Mouse (Mus musculus) forebrain, embryonic 14.5 days (tissue): ENCODE measurements around the gene Ints7. TPM values are rescaled to one million over a fixed set of nuclear protein-coding genes. Genes with fewer than 3 reads are reported as not detected.

Source experiments
- ATAC-seq: fragments of 200-750 bp; cut with Nextera tagmentation; 2 replicates; pipeline ENCODE4 v1.8.0; 2017; ENCODE audit warnings: mild to moderate bottlenecking, moderate library complexity
- DNase-seq: peaks from one replicate; pipeline ENCODE4 v3.0.0-alpha.2; 2015; ENCODE audit warnings: low spot score
- H3K27ac ChIP-seq: fragments of 300-500 bp; sonication (generic); 2 replicates; pipeline ENCODE4 v1.5.1; 2014; ENCODE audit warnings: low read depth, mild to moderate bottlenecking, control low read depth, low read length, moderate library complexity
- H3K27me3 ChIP-seq: fragments of 300-500 bp; sonication (generic); replicated peaks from 2 replicates; pipeline ENCODE4 v1.6.1; 2014; ENCODE audit warnings: low read length, control low read depth, mixed read lengths; ENCODE audit not compliant: control insufficient read depth, insufficient read depth
- H3K36me3 ChIP-seq: fragments of 300-500 bp; sonication (generic); 2 replicates; pipeline ENCODE4 v1.6.1; 2014; ENCODE audit warnings: low read length, control low read depth; ENCODE audit not compliant: control insufficient read depth, insufficient read depth
- H3K4me1 ChIP-seq: fragments of 300-500 bp; sonication (generic); 2 replicates; pipeline ENCODE4 v1.6.1; 2014; ENCODE audit warnings: antibody characterized with exemption, low read length, control low read depth; ENCODE audit not compliant: control insufficient read depth, insufficient read depth
- H3K4me2 ChIP-seq: fragments of 300-500 bp; sonication (generic); 2 replicates; pipeline ENCODE4 v1.6.1; 2014; ENCODE audit warnings: mild to moderate bottlenecking, control low read depth, low read length
- H3K4me3 ChIP-seq: fragments of 300-500 bp; sonication (generic); 2 replicates; pipeline ENCODE4 v1.5.1; 2014; ENCODE audit warnings: low read depth, low read length, control low read depth
- H3K9ac ChIP-seq: fragments of 300-500 bp; sonication (generic); 2 replicates; pipeline ENCODE4 v1.6.1; 2014; ENCODE audit warnings: mild to moderate bottlenecking, low read length, control low read depth, moderate library complexity
- H3K9me3 ChIP-seq: fragments of 300-500 bp; sonication (generic); replicated peaks from 2 replicates; pipeline ENCODE4 v1.6.1; 2016; ENCODE audit warnings: low read length, control low read depth, mixed read lengths; ENCODE audit not compliant: control insufficient read depth
- WGBS: fragments of 180-500 bp; shearing (Covaris S2); extraction: QIAGEN DNeasy Blood & Tissue Kit; methylation state at CpG from one replicate; pipeline ENCODE4 v1.1.7; 2014; 5-methylcytosine and 5-hydroxymethylcytosine counted together
- polyA plus RNA-seq: library from polyadenylated mRNA; unstranded; fragments of >200 nt; fragmentation: Nextera tagmentation; extraction: Ambion mirVana; gene quantifications from 2 replicates; pipeline ENCODE4 v1.2.1, GENCODE M21; 2014

Gene Ints7
- polyA plus RNA-seq, 1 experiment from 2014 or later: 31.1 TPM

DNA sequence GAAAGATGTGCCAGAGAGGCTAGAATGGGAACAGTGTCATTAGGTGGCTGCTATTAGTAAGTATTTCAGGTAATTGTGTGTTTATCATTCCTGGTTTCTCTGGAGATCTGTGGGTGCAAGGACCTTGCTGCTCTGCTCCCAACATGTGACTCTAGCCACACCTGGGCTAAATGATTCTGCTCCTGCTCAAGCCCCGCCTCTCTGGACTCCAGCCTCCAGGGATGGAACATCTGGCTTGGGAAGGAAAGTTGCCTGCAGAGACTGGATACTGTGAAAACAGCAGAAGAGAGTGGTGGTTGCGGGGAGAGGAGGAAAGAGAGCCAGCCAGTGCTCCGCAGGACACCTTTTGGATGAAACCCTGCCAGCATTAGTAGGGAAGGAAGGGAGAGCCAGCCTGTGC is 84.0 kb downstream of the Ints7 start:
- no peaks in the 10 kb centered on the region for H3K9me3 ChIP-seq
- H3K27me3 ChIP-seq: no peaks in the 10 kb centered on the region
- H3K4me2 ChIP-seq: no peak overlapping the region
- H3K36me3 ChIP-seq: no peaks in the 10 kb centered on the region
- H3K9ac ChIP-seq: no peak overlapping the region
- WGBS: 76% methylated on average over 3 of the region's 3 CpGs
- no peaks in the 10 kb centered on the region for H3K4me1 ChIP-seq
- DNase-seq (no peak), ATAC-seq (no peak)
- no peak overlapping the region for H3K27ac ChIP-seq
- no peak overlapping the region for H3K4me3 ChIP-seq

DNA sequence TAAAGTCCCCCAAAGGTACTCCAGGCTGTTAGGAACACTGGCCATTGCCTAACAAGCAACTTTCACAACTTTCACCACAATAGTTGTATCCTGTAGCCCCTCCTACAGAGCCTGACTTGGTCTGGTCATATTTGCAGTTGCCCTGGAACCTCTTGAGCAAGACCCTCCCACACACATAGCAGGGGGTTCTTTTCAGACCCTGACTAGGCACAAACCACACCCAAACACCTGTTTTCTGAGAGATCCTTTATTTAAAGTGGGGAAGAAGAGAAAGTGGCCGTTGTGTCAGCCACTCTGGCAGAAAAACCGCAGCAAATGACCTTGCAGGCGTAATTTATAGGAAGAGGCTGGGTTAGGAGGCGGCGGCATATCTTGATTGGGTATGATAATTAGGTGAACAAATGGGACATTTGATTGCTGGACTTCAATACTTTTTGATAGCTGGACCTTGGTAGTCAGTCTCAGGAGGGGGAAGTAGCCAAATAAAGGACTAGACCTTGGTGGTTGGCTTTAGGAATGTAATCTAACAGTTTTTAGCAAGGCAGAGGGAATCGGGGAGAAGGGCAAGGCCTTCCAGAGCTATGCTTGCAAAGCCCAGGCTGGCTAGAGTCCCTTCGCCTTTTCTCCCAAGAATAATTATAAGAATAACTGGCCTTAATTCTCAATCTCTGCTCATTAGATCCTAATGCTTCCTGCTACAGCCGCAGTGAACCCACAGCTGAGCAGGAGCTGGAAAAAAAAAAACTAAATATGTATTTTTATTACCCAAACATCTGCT is 85.8 kb downstream of the Ints7 start:
- no peak overlapping the region for H3K4me2 ChIP-seq
- H3K4me3 ChIP-seq: no peak overlapping the region
- no peak overlapping the region for H3K9ac ChIP-seq
- H3K9me3 ChIP-seq: no peaks in the 10 kb centered on the region
- ATAC-seq: no peak
- 64% methylated on average over 8 of the region's 8 CpGs for WGBS
- DNase-seq: no peak
- H3K27me3 ChIP-seq: no peaks in the 10 kb centered on the region
- no peak overlapping the region for H3K27ac ChIP-seq
- no peaks in the 10 kb centered on the region for H3K36me3 ChIP-seq
- H3K4me1 ChIP-seq: no peaks in the 10 kb centered on the region

DNA sequence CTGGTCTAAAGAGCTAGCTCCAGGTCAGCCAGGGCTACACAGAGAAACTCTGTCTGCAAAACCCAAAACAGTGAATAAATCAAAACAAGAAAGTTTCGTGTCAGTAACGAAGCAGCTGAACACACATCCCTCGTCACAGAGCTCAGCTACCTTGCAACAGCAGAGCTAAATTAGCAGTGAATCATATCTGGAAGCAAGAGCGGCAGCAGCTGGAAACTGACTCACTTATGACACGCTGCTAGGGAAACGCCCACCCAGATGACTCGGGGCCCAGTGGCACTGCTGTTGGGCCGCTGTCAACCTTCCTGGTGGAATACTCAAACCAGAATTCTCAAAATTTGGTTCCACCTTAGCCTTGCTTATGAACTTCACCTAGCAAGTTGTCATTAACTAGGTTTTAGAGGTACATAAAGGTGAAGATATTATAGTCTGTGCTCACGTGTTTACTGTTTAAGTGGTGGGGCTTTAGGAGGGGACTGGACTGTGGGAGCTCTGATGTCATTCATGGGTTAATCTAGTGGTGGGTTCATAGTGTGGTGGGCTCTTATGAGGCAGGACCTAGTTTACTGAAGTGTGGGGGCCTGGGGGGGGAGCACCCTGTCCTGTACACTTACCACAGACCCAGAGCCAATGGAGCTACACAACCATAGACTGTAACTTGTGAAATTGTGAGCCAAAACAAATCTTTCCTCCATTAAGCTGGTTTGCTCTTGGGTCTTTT is 86.9 kb downstream of the Ints7 start:
- Histone ChIP-seq H3K4me1 (no peaks in the 10 kb centered on the region), H3K9ac (no peak overlapping the region), H3K4me3 (no peak overlapping the region), H3K4me2 (no peak overlapping the region), H3K27me3 (no peaks in the 10 kb centered on the region), H3K27ac (no peak overlapping the region), H3K9me3 (no peaks in the 10 kb centered on the region), H3K36me3 (no peaks in the 10 kb centered on the region)
- no peak for DNase-seq
- 69% methylated on average over 9 of the region's 9 CpGs for WGBS
- no peak for ATAC-seq

DNA sequence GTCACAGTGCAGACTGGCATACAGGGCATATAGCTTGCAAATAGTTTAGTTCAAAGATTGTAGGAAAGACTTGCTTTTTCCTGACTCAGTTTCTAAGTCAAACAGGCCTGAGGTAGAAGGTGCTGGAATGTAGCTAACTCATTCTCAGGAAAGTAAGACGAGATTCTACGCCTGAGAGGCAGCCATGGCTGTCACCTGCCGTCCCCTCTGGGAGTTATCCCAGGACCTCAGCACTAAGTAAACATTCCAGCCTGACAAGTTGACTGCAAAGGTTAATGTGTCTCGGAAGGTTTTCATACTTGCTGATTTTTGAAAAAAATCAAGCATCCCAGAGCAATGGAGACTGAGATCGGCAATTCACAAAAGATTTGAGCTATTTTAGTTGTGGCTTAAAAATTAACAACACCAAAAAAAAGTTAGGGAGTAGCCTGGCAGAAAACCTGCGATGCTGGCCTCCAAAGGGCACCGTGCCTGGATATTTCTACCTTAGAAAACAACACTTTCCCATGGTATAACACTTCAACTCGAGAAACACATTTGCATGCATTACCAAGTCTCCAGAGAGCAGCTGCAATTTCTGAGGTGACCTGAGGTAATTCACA is 87.6 kb downstream of the Ints7 start:
- no peak overlapping the region for H3K27ac ChIP-seq
- no peak for ATAC-seq
- DNase-seq: no peak
- 81% methylated on average over 8 of the region's 8 CpGs for WGBS
- H3K4me1 ChIP-seq: no peaks in the 10 kb centered on the region
- H3K9me3 ChIP-seq: no peaks in the 10 kb centered on the region
- H3K9ac ChIP-seq: no peak overlapping the region
- H3K4me2 ChIP-seq: no peak overlapping the region
- H3K27me3 ChIP-seq: no peaks in the 10 kb centered on the region
- H3K4me3 ChIP-seq: no peak overlapping the region
- H3K36me3 ChIP-seq: no peaks in the 10 kb centered on the region

DNA sequence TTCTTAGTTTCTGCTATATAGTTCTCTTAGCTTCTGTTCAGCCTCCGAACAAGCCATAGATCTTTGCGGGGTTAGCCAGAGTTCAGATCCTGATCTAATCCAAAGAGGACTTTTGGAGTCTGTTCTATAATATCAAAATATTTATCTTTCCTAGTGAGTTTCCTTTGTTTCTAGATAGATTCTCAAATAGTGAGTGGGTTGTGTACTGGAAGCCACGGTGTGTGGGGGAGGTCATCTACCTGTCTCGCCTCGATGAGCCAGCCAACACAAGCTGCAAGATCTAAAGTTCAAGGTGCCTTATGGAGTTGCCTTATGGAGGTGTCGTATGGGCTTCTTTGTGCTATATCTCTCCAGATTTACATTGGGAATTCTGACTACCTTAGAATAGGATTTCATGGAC is 88.2 kb downstream of the Ints7 start:
- 93% methylated on average over 6 of the region's 6 CpGs for WGBS
- H3K9ac ChIP-seq: no peak overlapping the region
- ATAC-seq (no peak), DNase-seq (no peak)
- no peak overlapping the region for H3K27ac ChIP-seq
- no peak overlapping the region for H3K4me3 ChIP-seq
- H3K27me3 ChIP-seq: no peaks in the 10 kb centered on the region
- H3K36me3 ChIP-seq: no peaks in the 10 kb centered on the region
- no peaks in the 10 kb centered on the region for H3K4me1 ChIP-seq
- H3K4me2 ChIP-seq: no peak overlapping the region
- no peaks in the 10 kb centered on the region for H3K9me3 ChIP-seq

DNA sequence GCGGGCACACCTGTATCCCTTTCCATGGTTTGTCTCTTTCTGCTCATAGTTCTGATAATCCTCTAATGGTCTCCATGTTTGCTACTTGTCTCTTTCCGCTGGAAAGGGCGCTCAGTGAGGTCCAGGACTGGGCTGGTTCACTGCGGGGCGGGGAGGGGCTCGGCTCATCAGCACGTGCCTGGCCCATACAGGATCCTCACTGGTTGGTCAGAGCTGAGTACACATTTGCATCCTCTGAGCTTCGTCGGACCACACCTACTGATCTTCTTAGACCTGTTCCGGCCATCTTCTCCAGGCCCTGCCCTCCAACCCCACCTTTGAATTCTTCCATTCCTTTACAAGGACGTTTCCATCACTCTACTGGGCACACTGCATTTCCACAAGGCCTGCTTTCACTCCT is 90.9 kb downstream of the Ints7 start:
- H3K27ac ChIP-seq: no peak overlapping the region
- DNase-seq: no peak
- H3K27me3 ChIP-seq: no peaks in the 10 kb centered on the region
- no peak overlapping the region for H3K4me3 ChIP-seq
- H3K4me1 ChIP-seq: no peaks in the 10 kb centered on the region
- ATAC-seq: no peak
- no peaks in the 10 kb centered on the region for H3K9me3 ChIP-seq
- H3K36me3 ChIP-seq: no peaks in the 10 kb centered on the region
- WGBS: 78% methylated on average over 11 of the region's 11 CpGs
- H3K4me2 ChIP-seq: no peak overlapping the region
- H3K9ac ChIP-seq: no peak overlapping the region

DNA sequence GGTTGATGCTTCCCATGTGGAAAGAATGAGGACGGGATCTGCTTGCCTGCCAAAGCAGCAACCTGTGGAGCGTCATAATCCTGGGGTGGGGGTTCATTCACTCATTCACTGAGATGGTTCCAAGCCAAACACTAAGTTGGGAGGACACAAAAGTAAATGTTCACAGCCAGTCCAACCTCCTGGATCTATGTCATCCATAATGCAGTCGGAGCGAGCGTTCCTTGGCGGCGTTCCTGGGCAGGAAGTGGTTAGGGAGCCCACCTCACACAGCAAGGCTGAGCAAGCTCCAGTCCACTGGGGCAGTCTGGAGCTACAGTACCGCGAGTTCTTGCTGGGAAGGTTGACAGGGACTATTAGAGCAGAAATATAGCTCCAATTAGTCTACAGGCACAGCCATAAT is 92.6 kb downstream of the Ints7 start:
- Histone ChIP-seq H3K27me3 (no peaks in the 10 kb centered on the region), H3K4me3 (no peak overlapping the region), H3K9me3 (no peaks in the 10 kb centered on the region), H3K9ac (no peak overlapping the region), H3K4me2 (no peak overlapping the region), H3K4me1 (no peaks in the 10 kb centered on the region), H3K27ac (no peak overlapping the region), H3K36me3 (no peaks in the 10 kb centered on the region)
- DNase-seq (no peak), ATAC-seq (no peak)
- 90% methylated on average over 9 of the region's 9 CpGs for WGBS
